Mouse (Mus musculus) midbrain, embryonic 13.5 days (tissue): Measurements from ENCODE around the gene Tmem164. TPM values are rescaled to one million over a fixed set of nuclear protein-coding genes. Genes with fewer than 3 reads are reported as not detected.

Experiments used
- ATAC-seq: fragments of 200-750 bp; cut with Nextera tagmentation; 2 replicates; pipeline ENCODE4 v1.8.0; 2017; ENCODE audit warnings: mild to moderate bottlenecking, moderate TSS enrichment, moderate library complexity
- H3K27ac ChIP-seq: fragments of 300-500 bp; sonication (generic); 2 replicates; pipeline ENCODE4 v1.5.1; 2015; ENCODE audit warnings: inconsistent platforms, mild to moderate bottlenecking, moderate library complexity
- H3K27me3 ChIP-seq: fragments of 300-500 bp; sonication (generic); 2 replicates; pipeline ENCODE4 v1.6.1; 2015; ENCODE audit warnings: mild to moderate bottlenecking, inconsistent platforms
- H3K36me3 ChIP-seq: fragments of 300-500 bp; sonication (generic); 2 replicates; pipeline ENCODE4 v1.6.1; 2015; ENCODE audit warnings: mild to moderate bottlenecking, inconsistent platforms
- H3K4me1 ChIP-seq: fragments of 300-500 bp; sonication (generic); replicated peaks from 2 replicates; pipeline ENCODE4 v1.6.1; 2015; ENCODE audit warnings: inconsistent platforms
- H3K4me2 ChIP-seq: fragments of 300-500 bp; sonication (generic); replicated peaks from 2 replicates; pipeline ENCODE4 v1.6.1; 2015; ENCODE audit warnings: moderate library complexity, mild to moderate bottlenecking, inconsistent platforms
- H3K4me3 ChIP-seq: fragments of 300-500 bp; sonication (generic); replicated peaks from 2 replicates; pipeline ENCODE4 v1.5.1; 2015; ENCODE audit warnings: mild to moderate bottlenecking, inconsistent platforms
- H3K9ac ChIP-seq: fragments of 300-500 bp; sonication (generic); replicated peaks from 2 replicates; pipeline ENCODE4 v1.6.1; 2015; ENCODE audit warnings: mild to moderate bottlenecking, inconsistent platforms
- H3K9me3 ChIP-seq: fragments of 300-500 bp; sonication (generic); 2 replicates; pipeline ENCODE4 v1.6.1; 2016; ENCODE audit warnings: mild to moderate bottlenecking, inconsistent platforms
- WGBS: fragments of 180-500 bp; shearing (Covaris S2); methylation state at CpG from one replicate; pipeline ENCODE4 v1.1.7; 2015; 5-methylcytosine and 5-hydroxymethylcytosine counted together
- polyA plus RNA-seq: library from polyadenylated mRNA; unstranded; fragments of >200 nt; fragmentation: Nextera tagmentation; extraction: Ambion mirVana; gene quantifications from 2 replicates; pipeline ENCODE4 v1.2.1, GENCODE M21; 2015

Tmem164 gene
- polyA plus RNA-seq, 1 experiment from 2014 or later: 26.4 TPM

GRCm38 (mm10) chrX:142760415-142760814 lies 79.2 kb downstream of the Tmem164 start:
- Histone ChIP-seq H3K9me3 (no peaks in the 10 kb centered on the region), H3K27ac (no peak overlapping the region), H3K4me2 (no peak overlapping the region), H3K9ac (no peak overlapping the region), H3K27me3 (peaks cover 29% of the 10 kb centered on the region; the same call in 1 of the 2 replicates), H3K4me1 (no peaks in the 10 kb centered on the region), H3K4me3 (no peak overlapping the region), H3K36me3 (no peaks in the 10 kb centered on the region)
- ATAC-seq: no peak
- WGBS: 83% methylated on average over 6 of the region's 6 CpGs

DNA sequence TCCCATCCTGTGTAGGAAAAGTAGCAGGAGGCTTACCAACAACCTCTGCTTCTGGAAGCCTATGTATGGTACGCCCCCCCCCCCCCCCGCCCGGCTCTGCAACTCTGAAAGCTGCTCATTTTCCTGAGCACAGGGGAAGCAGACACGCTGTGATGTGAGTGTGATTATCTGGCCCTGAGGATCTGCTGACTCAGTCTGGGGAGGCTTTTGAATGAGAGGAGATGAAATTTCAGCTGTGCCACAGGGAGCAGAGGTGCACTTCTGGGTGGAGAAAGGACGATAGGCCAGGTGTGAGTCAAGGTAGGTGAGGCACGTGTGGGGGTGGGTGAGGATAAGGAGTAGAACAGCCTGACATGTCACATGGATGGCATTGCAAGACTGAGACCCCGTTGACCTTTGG lies 82.1 kb downstream of the Tmem164 start:
- Histone ChIP-seq H3K4me2 (no peak overlapping the region), H3K36me3 (no peaks in the 10 kb centered on the region), H3K9ac (no peak overlapping the region), H3K4me1 (no peaks in the 10 kb centered on the region), H3K4me3 (no peak overlapping the region), H3K9me3 (no peaks in the 10 kb centered on the region), H3K27me3 (peaks cover 24% of the 10 kb centered on the region; the same call in 1 of the 2 replicates), H3K27ac (no peak overlapping the region)
- ATAC-seq: no peak
- WGBS: 86% methylated on average over 7 of the region's 7 CpGs

DNA sequence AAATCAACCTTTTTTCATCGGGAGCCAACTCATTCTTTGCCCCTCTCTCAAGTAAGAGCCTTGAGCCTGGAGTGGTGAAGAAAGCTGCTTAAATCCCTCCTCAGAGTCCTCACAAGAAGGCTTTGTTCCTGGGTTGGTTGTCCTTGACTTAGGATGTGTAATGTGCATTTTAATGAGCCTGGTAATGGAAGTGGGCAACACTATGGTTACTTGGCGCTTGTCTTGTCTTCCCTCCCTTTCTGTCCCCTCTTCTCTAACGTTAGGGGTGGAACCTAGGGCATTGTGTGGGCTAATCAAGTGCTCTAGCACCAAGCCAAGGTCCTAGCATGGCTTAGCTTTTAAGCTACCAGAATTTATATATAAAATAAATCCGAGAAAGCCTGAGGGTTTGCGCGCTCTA lies 88.5 kb downstream of the Tmem164 start:
- no peaks in the 10 kb centered on the region for H3K9me3 ChIP-seq
- no peak overlapping the region for H3K4me2 ChIP-seq
- no peak overlapping the region for H3K4me3 ChIP-seq
- ATAC-seq: no peak
- WGBS: 79% methylated on average over 6 of the region's 6 CpGs
- H3K4me1 ChIP-seq: no peaks in the 10 kb centered on the region
- no peaks in the 10 kb centered on the region for H3K36me3 ChIP-seq
- peaks cover 15% of the 10 kb centered on the region; the same call in 1 of the 2 replicates for H3K27me3 ChIP-seq
- H3K9ac ChIP-seq: no peak overlapping the region
- no peak overlapping the region for H3K27ac ChIP-seq

- H3K4me2 ChIP-seq: no peak overlapping the region
- no peak overlapping the region for H3K4me3 ChIP-seq
- H3K36me3 ChIP-seq: no peaks in the 10 kb centered on the region
- H3K9ac ChIP-seq: no peak overlapping the region
- no peak overlapping the region for H3K27ac ChIP-seq
- no peaks in the 10 kb centered on the region for H3K9me3 ChIP-seq
- WGBS: 93% methylated on average over 4 of the region's 4 CpGs
- H3K27me3 ChIP-seq: peaks cover 18% of the 10 kb centered on the region; the same call in 1 of the 2 replicates
- H3K4me1 ChIP-seq: no peaks in the 10 kb centered on the region
- ATAC-seq: no peak
Measured at GRCm38 (mm10) chrX:142773658-142774057, 92.5 kb downstream of the Tmem164 start.

DNA sequence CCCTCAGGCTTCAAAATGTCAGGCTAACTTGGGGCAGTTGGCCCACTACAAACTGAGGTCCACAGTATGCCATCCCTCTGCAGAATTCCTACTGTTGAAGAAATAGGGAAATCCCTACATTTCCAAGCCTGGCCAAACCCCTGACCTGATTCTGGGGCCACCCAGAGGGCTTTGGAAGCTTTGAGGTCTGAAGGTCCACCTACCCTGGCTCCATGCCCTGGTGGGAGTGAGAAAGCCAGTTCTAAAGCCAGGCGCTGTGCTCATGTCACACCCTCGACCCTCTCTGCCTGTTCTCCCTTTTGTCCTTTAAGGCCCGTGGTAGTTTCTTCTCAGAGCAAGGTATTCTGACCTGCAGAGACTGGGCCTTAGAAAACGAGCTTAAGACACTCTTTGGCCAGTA lies 94.9 kb downstream of the Tmem164 start:
- Histone ChIP-seq H3K4me1 (no peaks in the 10 kb centered on the region), H3K4me2 (no peak overlapping the region), H3K9ac (no peak overlapping the region), H3K9me3 (no peaks in the 10 kb centered on the region), H3K27ac (no peak overlapping the region), H3K27me3 (peaks cover 10% of the 10 kb centered on the region; the same call in 1 of the 2 replicates), H3K36me3 (no peaks in the 10 kb centered on the region), H3K4me3 (no peak overlapping the region)
- WGBS: 62% methylated on average over 4 of the region's 4 CpGs
- no peak for ATAC-seq

GRCm38 (mm10) chrX:142778638-142779037 lies 97.4 kb downstream of the Tmem164 start:
- Histone ChIP-seq H3K4me2 (no peak overlapping the region), H3K4me1 (no peaks in the 10 kb centered on the region), H3K36me3 (no peaks in the 10 kb centered on the region), H3K27ac (no peak overlapping the region; the same call in 1 of the 2 replicates), H3K27me3 (peaks cover 10% of the 10 kb centered on the region; the same call in 1 of the 2 replicates), H3K9me3 (no peaks in the 10 kb centered on the region), H3K9ac (no peak overlapping the region), H3K4me3 (no peak overlapping the region)
- no peak for ATAC-seq
- 77% methylated on average over 6 of the region's 6 CpGs for WGBS

DNA sequence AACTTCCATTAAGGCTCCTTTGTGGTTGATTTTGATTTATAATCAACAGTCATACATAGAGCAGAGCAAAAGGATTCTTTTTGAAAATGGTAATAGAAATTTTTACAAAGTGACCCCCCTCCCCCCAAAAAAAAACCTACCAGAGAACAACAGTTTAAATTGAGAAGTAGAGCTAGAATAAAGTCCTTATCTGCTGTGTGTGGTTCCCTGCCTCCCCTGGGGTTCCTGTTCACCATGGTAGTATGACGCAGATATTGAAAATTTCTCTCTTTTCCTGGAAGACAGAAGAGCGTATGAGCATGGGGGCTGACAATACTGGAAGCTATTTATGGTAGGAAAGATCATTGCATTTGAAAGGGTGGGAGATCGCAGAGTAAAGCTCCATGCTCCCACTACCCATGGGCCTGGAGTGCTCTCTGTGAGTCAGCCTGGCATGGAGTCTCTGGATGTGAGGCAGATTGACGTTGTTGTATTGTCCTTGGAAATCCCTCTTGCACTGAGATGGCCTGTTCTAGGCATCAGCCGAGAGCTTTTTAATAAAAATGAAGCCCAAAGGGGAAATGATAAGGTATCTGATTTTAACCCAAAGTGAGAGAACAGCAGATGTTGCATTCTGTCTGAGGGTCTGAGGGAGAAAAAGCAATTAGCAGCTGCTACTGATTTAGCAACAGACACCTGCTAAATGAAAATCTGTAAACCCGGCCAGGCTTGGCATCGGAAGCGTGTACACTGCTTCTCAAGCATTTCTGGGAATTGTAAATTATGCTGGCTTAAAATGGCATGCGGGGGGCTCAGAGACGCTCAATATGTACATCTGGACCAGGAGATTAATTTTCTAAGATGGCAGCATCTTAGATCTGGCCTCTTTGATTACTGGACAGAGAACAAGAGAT lies 105.2 kb downstream of the Tmem164 start:
- WGBS: 65% methylated on average over 10 of the region's 10 CpGs
- no peaks in the 10 kb centered on the region for H3K4me1 ChIP-seq
- no peak overlapping the region for H3K4me3 ChIP-seq
- no peaks in the 10 kb centered on the region for H3K9me3 ChIP-seq
- H3K4me2 ChIP-seq: no peak overlapping the region
- no peak overlapping the region for H3K27ac ChIP-seq
- H3K9ac ChIP-seq: no peak overlapping the region
- peak; percentile 56; the same call in 1 of the 2 replicates for ATAC-seq
- no peaks in the 10 kb centered on the region for H3K36me3 ChIP-seq
- peaks cover 18% of the 10 kb centered on the region; the same call in 1 of the 2 replicates for H3K27me3 ChIP-seq

DNA sequence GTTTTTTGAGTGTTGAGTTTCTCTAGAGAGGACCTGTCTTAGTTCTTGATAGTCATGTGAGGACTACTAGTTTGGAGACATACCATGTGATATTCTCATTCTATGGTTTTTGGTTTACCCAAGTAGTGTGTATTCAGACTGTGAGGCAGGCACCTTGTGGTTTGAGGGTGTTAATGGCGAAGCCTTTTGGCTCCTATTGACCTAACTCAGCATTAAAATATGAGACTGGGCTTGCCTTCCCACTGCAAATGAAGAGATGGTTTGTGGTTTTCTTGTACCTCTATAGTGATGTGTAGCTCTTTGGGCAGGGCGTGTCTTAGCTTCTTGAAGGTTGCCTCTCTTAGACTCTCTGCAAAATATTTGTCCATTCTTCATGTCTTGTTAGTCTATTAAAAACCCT lies 111.0 kb downstream of the Tmem164 start:
- no peak overlapping the region for H3K27ac ChIP-seq
- no peaks in the 10 kb centered on the region for H3K9me3 ChIP-seq
- H3K27me3 ChIP-seq: peaks cover 9% of the 10 kb centered on the region; the same call in 1 of the 2 replicates
- no peak overlapping the region for H3K9ac ChIP-seq
- no peaks in the 10 kb centered on the region for H3K36me3 ChIP-seq
- no peak for ATAC-seq
- no peaks in the 10 kb centered on the region for H3K4me1 ChIP-seq
- H3K4me3 ChIP-seq: no peak overlapping the region
- WGBS: 87% methylated on average over 2 of the region's 2 CpGs
- H3K4me2 ChIP-seq: no peak overlapping the region

DNA sequence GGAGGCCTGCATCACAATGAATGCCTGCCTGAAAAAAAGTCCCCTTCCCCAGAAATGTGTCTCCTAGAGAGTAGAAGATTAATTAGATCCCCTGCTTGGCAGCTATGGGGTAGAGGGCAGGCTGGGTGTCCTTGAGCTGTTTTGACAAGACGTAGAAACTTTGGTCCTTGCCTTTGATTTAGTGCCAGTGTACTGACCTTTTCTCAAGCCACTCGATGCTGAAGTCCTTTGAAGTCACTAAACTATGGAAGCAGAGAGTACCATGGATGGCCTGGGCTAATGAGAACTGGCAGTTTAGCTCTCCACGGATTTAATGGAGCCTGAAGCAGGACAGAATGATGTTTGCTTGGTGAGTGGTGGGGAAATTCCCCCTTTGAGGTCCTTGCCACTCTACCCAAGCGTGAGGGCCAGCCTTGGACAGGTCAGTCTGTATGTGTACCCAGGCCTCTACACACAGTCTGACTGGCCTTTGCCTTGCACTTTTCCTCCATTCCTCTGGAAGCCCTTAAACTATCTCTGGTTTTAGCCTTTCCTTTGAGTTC lies 112.9 kb downstream of the Tmem164 start:
- H3K36me3 ChIP-seq: no peaks in the 10 kb centered on the region
- H3K4me3 ChIP-seq: no peak overlapping the region
- no peak overlapping the region for H3K4me2 ChIP-seq
- no peaks in the 10 kb centered on the region; the same call in 1 of the 2 replicates for H3K27me3 ChIP-seq
- ATAC-seq: no peak
- no peak overlapping the region for H3K27ac ChIP-seq
- WGBS: 63% methylated on average over 4 of the region's 4 CpGs
- no peaks in the 10 kb centered on the region for H3K9me3 ChIP-seq
- no peaks in the 10 kb centered on the region for H3K4me1 ChIP-seq
- no peak overlapping the region for H3K9ac ChIP-seq

GRCm38 (mm10) chrX:142804596-142804995 lies 123.4 kb downstream of the Tmem164 start:
- Histone ChIP-seq H3K36me3 (no peaks in the 10 kb centered on the region), H3K27ac (no peak overlapping the region), H3K9ac (no peak overlapping the region), H3K9me3 (no peaks in the 10 kb centered on the region), H3K27me3 (no peaks in the 10 kb centered on the region; the same call in 1 of the 2 replicates), H3K4me2 (no peak overlapping the region), H3K4me1 (no peaks in the 10 kb centered on the region; the same call in 1 of the 2 replicates), H3K4me3 (no peak overlapping the region)
- 92% methylated on average over 3 of the region's 3 CpGs for WGBS
- no peak for ATAC-seq

GRCm38 (mm10) chrX:142806126-142806525 lies 124.9 kb downstream of the Tmem164 start:
- no peak overlapping the region for H3K4me2 ChIP-seq
- H3K27ac ChIP-seq: no peak overlapping the region
- WGBS: 77% methylated on average over 6 of the region's 6 CpGs

GRCm38 (mm10) chrX:142806620-142807061 lies 125.4 kb downstream of the Tmem164 start:
- 41% methylated on average over 10 of the region's 10 CpGs for WGBS
- Histone ChIP-seq H3K4me3 (no peak overlapping the region), H3K4me2 (no peak overlapping the region), H3K9me3 (no peaks in the 10 kb centered on the region), H3K4me1 (no peaks in the 10 kb centered on the region; the same call in 1 of the 2 replicates), H3K36me3 (no peaks in the 10 kb centered on the region), H3K9ac (no peak overlapping the region), H3K27me3 (no peaks in the 10 kb centered on the region; the same call in 1 of the 2 replicates), H3K27ac (no peak overlapping the region)
- ATAC-seq: peak; percentile 24

More at GRCm38 (mm10) chrX:142806126-142806525, 124.9 kb downstream of the Tmem164 start:
- Histone ChIP-seq H3K4me3 (no peak overlapping the region), H3K9me3 (no peaks in the 10 kb centered on the region), H3K9ac (no peak overlapping the region), H3K36me3 (no peaks in the 10 kb centered on the region), H3K27me3 (no peaks in the 10 kb centered on the region; the same call in 1 of the 2 replicates), H3K4me1 (no peaks in the 10 kb centered on the region; the same call in 1 of the 2 replicates)
- 0 out of 2 replicates have a peak, but pooled peaks have one; percentile 31 for ATAC-seq
